Mouse (Mus musculus) heart, adult 2 months (tissue): ENCODE measurements around the gene Adamts4. TPM values are rescaled to one million over a fixed set of nuclear protein-coding genes. Genes with fewer than 3 reads are reported as not detected.

Experiments
- DNase-seq, 2 experiments: peaks; one replicate each; pipeline ENCODE4 v3.0.0; 2021
- H3K27ac ChIP-seq: fragments of 200-600 bp; 2 replicates; pipeline ENCODE4 v1.8.1; 2022
- H3K27me3 ChIP-seq: fragments of 200-500 bp; 2 replicates; pipeline ENCODE4 v1.6.1; 2012; ENCODE audit warnings: mild to moderate bottlenecking, low read length, inconsistent platforms, mixed read lengths; ENCODE audit not compliant: control insufficient read depth, insufficient read depth
- H3K36me3 ChIP-seq: fragments of 200-500 bp; 2 replicates; pipeline ENCODE4 v1.6.1; 2012; ENCODE audit warnings: low read length, inconsistent platforms; ENCODE audit not compliant: control insufficient read depth, insufficient read depth
- H3K4me1 ChIP-seq: fragments of 200-500 bp; 2 replicates; pipeline ENCODE4 v1.6.1; 2011; ENCODE audit warnings: low read length; ENCODE audit not compliant: control insufficient read depth, insufficient read depth
- H3K4me3 ChIP-seq: fragments of 200-600 bp; 2 replicates; pipeline ENCODE4 v1.8.1; 2022
- H3K79me2 ChIP-seq: fragments of 200-500 bp; replicated peaks from 2 replicates; pipeline ENCODE4 v1.6.1; 2012; ENCODE audit warnings: mild to moderate bottlenecking, inconsistent platforms, low read length, moderate library complexity, mixed read lengths; ENCODE audit not compliant: control insufficient read depth, insufficient read depth
- H3K9ac ChIP-seq: fragments of 200-500 bp; 2 replicates; pipeline ENCODE4 v1.6.1; 2012; ENCODE audit warnings: low read depth, mild to moderate bottlenecking, control low read depth, inconsistent platforms, low read length, mixed read lengths
- CTCF ChIP-seq: fragments of 200-600 bp; IDR thresholded peaks from 2 replicates; pipeline ENCODE4 v1.8.1; 2022; ENCODE audit warnings: antibody characterized with exemption, mild to moderate bottlenecking, moderate library complexity
- EP300 ChIP-seq: fragments of 200-500 bp; IDR thresholded peaks from 2 replicates; pipeline ENCODE4 v1.6.1; 2011; ENCODE audit warnings: low read depth, low read length, control low read depth; ENCODE audit not compliant: insufficient read depth
- POLR2A ChIP-seq: fragments of 200-500 bp; IDR thresholded peaks from 2 replicates; pipeline ENCODE4 v1.6.1; 2011; ENCODE audit warnings: mild to moderate bottlenecking, low read depth, low read length, control low read depth; ENCODE audit not compliant: insufficient read depth
- WGBS: fragments of 180-500 bp; shearing (Covaris S2); methylation state at CpG from one replicate; pipeline ENCODE4 v1.1.7; 2018; 5-methylcytosine and 5-hydroxymethylcytosine counted together
- intact Hi-C: fragments of 180-260 bp; cut with DNase I; formaldehyde crosslinking; loops from one replicate; pipeline ENCODE4 v1.15.1; 2025
- polyA plus RNA-seq: library from polyadenylated mRNA; depleted of rRNA; stranded (reverse); fragments of >200 nt; gene quantifications from 2 replicates; pipeline ENCODE4 v1.2.3, GENCODE M21; 2012
- total RNA-seq, 2 experiments: library from RNA; stranded (reverse); gene quantifications; 2 replicates each; pipeline ENCODE4 v1.2.3; 2021

Gene Adamts4
- total and polyA plus RNA-seq, 3 experiments = 0.29 to 1.5 (median 0.92) TPM

DNA sequence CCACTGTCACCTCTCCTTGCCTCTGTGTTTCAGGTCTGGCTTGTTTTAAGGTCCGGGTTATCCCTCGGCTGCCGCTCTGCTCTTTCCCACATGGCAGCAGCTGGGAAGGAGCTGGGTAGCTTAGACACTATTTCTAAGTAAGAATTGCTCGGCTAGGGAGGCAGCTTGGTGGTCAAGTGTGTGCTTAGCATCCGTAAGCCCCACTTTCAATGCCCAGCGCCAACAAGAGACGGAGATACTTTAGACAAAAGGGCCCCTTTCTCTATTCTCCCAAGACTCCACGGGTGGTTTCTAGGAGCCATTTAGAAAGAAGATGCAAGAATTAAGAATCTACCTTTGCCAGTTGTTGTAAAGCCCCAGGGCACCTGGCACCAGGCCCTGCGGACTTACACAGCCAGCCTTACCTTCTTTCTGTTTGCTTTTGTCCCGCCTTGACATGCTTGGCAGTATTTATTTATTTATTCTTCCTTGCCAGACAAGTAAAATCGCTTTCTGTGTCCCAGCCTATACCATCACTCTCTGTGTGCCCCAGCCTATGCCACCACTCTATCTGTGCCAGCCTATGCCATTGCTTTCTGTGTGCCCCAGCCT is 25.0 kb downstream of the Adamts4 start:
- H3K4me1 ChIP-seq = peaks cover 4% of the 10 kb centered on the region; the same call in 1 of the 2 replicates
- no peak overlapping the region for H3K4me3 ChIP-seq
- DNase-seq = no peak
- H3K27ac ChIP-seq = no peak overlapping the region
- H3K27me3 ChIP-seq = no peaks in the 10 kb centered on the region
- H3K9ac ChIP-seq = no peak overlapping the region
- WGBS = 90% methylated on average over 11 of the region's 11 CpGs
- no peak for TF ChIP-seq CTCF
- no peak for TF ChIP-seq POLR2A
- no peak for TF ChIP-seq EP300
- intact Hi-C loops = no loop called here
- no peaks in the 10 kb centered on the region for H3K36me3 ChIP-seq
- H3K79me2 ChIP-seq = peaks cover 3% of the 10 kb centered on the region

DNA sequence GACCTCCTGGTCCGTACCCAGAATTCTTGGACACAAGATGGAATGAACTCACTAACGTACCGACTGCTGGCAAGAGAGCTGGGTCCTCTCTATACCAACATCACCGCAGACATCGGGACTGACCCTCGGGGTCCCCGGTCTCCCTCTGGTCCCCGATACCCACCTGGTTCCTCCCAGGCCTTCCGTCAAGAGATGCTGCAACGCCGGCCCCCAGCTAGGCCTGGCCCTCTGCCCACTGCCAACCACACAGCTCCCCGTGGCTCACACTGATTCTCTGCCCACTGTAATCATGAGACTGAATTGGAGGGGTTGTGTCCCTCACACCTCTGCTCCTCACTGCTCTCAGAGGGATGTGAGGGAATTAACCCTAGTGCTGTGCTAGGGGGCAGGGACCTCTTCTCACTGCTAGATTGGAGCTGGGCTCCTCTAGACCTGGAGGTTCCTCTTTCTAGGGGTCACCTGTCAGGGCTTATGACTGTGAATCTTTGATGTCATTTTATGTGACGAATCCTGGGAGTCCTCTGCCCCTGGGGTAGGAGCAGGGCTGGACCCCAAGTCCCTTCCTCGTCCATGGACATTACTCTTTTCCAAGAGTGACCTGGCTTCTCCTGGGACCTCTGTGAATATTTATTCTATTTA is 26.0 kb downstream of the Adamts4 start:
- TF ChIP-seq EP300 (no peak), POLR2A (no peak), CTCF (no peak)
- Histone ChIP-seq H3K79me2 (no peaks in the 10 kb centered on the region), H3K9ac (no peak overlapping the region), H3K27ac (no peak overlapping the region), H3K27me3 (no peaks in the 10 kb centered on the region), H3K36me3 (no peaks in the 10 kb centered on the region), H3K4me3 (no peak overlapping the region), H3K4me1 (peaks cover 3% of the 10 kb centered on the region; the same call in 1 of the 2 replicates)
- WGBS = 79% methylated on average over 14 of the region's 14 CpGs
- intact Hi-C loops = no loop called here
- peak in 1 of 2 experiments; percentile 11 for DNase-seq

DNA sequence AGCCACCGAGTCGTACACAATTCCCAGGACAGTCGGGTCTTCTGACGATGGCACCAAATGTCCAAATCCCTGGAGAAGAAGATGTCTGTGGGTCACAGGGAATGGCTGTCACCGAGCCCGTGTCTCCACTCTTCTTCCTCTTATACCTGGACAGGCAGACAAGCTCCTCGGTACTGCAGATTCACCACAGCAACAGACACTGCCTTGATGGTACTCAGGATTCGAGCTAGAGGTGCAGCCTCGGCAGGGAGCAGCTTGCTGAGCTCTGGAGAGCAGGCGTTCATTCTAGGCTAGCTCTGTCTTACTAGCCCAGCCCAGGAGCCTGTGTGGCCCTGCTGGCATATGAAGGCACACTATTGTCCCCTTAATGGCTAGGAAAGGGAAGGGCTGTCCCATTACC is 27.5 kb downstream of the Adamts4 start:
- Histone ChIP-seq H3K27ac (no peak overlapping the region), H3K9ac (no peak overlapping the region), H3K36me3 (no peaks in the 10 kb centered on the region), H3K4me1 (peaks cover 3% of the 10 kb centered on the region; the same call in 1 of the 2 replicates), H3K79me2 (no peaks in the 10 kb centered on the region), H3K27me3 (no peaks in the 10 kb centered on the region), H3K4me3 (no peak overlapping the region)
- TF ChIP-seq CTCF (no peak), EP300 (no peak), POLR2A (no peak)
- 75% methylated on average over 10 of the region's 10 CpGs for WGBS
- DNase-seq = peak in 1 of 2 experiments; percentile 10
- intact Hi-C loops = no loop called here

DNA sequence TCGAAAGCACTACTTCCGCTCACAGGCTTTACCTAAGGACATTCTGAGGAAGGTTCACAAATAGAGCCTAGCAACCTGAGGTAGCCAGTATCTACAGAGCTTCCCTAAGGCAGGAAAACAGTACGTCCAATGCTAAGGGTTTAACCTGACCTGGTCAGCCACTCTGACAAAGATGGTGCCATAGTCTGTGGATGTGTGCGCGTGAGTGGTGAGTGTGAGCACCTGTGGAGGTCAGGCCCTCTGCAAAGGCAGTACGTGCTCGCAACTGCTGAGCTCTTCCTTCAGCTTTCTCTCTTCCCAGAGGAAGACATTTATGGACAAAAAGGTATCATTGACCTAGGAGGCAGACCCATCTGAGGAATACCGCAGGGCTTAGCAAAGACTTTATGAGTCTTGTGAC is 28.2 kb downstream of the Adamts4 start:
- peak in 1 of 2 experiments; percentile 10 for DNase-seq
- 96% methylated on average over 8 of the region's 8 CpGs for WGBS
- Histone ChIP-seq H3K9ac (no peak overlapping the region), H3K27ac (no peak overlapping the region), H3K79me2 (no peaks in the 10 kb centered on the region), H3K27me3 (no peaks in the 10 kb centered on the region), H3K4me3 (no peak overlapping the region), H3K36me3 (no peaks in the 10 kb centered on the region), H3K4me1 (peaks cover 3% of the 10 kb centered on the region; the same call in 1 of the 2 replicates)
- TF ChIP-seq EP300 (no peak), CTCF (no peak), POLR2A (no peak)
- intact Hi-C loops = no loop called here

DNA sequence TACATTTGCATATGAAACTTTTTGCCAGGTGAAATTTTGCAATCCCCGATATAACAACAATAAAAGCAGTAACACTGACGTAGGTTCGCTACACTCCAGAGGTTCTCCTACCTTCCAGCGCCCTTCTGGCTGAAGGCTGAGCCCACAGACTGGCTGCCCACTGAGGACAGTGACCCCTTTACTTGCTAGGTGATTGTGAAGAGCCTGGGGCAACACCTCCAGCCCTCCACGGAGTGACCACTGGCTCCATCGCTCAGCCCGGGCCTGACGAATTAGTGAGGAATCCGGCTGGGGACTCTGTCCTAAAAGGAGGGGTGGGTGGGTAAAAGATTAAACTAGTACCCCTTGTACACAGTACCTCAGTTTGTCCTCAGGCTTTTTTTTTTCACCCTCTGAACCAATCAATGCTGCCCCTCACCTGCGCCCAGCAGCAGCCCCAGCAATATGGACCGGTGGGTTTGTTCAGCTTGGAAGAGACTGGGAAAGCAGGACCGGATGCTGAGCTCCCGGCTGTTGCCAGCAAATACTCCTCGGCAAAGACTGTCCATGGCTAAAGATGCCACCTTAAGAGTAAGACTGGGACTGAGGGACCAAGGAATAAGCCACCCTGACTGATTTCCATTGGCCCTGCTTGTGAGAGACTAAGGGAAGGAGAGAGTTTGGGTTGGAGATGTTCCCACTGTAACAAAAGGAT is 28.9 kb downstream of the Adamts4 start:
- Histone ChIP-seq H3K36me3 (no peaks in the 10 kb centered on the region), H3K4me1 (peaks cover 3% of the 10 kb centered on the region; the same call in 1 of the 2 replicates), H3K79me2 (no peaks in the 10 kb centered on the region), H3K9ac (no peak overlapping the region), H3K27me3 (no peaks in the 10 kb centered on the region), H3K27ac (no peak overlapping the region), H3K4me3 (no peak overlapping the region)
- no peak for TF ChIP-seq POLR2A
- no peak for TF ChIP-seq EP300
- no peak for TF ChIP-seq CTCF
- no peak for DNase-seq
- intact Hi-C loops = no loop called here
- 85% methylated on average over 14 of the region's 14 CpGs for WGBS

DNA sequence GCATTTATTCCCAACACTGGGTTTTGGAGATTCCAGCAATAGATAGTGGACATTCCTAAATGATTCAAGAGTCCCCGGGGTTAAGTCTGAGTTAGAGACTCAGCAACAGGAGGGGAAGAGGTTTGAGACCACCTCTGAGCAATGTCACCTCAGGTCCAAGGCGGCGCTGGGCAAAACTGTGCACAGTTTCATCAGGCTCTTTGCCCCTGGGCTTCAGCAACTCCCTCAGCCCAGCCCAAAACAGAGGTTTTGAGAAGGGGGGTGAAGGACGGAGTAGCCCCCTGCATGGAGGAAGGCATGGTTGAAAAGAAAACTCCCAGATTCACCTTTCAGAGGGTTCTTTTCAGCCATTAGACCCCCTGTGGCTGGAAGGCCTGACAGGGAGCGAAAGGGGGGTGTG is 29.5 kb downstream of the Adamts4 start:
- H3K4me3 ChIP-seq = no peak overlapping the region
- WGBS = 80% methylated on average over 5 of the region's 5 CpGs
- no peaks in the 10 kb centered on the region for H3K36me3 ChIP-seq
- H3K79me2 ChIP-seq = no peaks in the 10 kb centered on the region
- H3K27me3 ChIP-seq = no peaks in the 10 kb centered on the region
- no peak for TF ChIP-seq POLR2A
- no peak for TF ChIP-seq EP300
- TF ChIP-seq CTCF = no peak
- H3K9ac ChIP-seq = peak overlapping the region; percentile 6; the same call in 1 of the 2 replicates
- peak in 1 of 2 experiments; percentile 2 for DNase-seq
- intact Hi-C loops = loop anchor here (2.0 kb wide), 1 partner anchor 169 kb away; no protein-coding TSS in a partner anchor
- H3K4me1 ChIP-seq = peaks cover 3% of the 10 kb centered on the region; the same call in 1 of the 2 replicates
- no peak overlapping the region for H3K27ac ChIP-seq
